Mouse (Mus musculus) gastrocnemius, postnatal 25 days (tissue): Measurements from ENCODE around the gene Arhgap9. TPM values are rescaled to one million over a fixed set of nuclear protein-coding genes. Genes with fewer than 3 reads are reported as not detected.
A peak's percentile ranks its signal among the peaks of the same experiment; 100 is the strongest.

Source experiments
- DNase-seq: peaks from one replicate; pipeline ENCODE4 v3.0.0; 2022
- long read RNA-seq, 2 experiments: library from polyadenylated mRNA; stranded (forward); transcript quantifications; one replicate each; pipeline ENCODE4 v2.0.0; 2021
- total RNA-seq, 2 experiments: library from RNA; stranded (reverse); gene quantifications; 1 replicate in 1 of 2; 2 replicates in 1 of 2; pipeline ENCODE4 v1.2.3; 2021

The Arhgap9 gene
- 1 to 10 TPM; 1.4 to 1.7 TPM for total RNA-seq
- long read RNA-seq, experiment 1, partial matches to known transcripts, result 2 of 2 reads
- long read RNA-seq, experiment 1, other reads (novel, unspliced or antisense), result 0 of 2 reads
- long read RNA-seq, experiment 2, partial matches to known transcripts, result 1 of 1 reads
- long read RNA-seq, experiment 2, other reads (novel, unspliced or antisense), result 0 of 1 reads

DNA sequence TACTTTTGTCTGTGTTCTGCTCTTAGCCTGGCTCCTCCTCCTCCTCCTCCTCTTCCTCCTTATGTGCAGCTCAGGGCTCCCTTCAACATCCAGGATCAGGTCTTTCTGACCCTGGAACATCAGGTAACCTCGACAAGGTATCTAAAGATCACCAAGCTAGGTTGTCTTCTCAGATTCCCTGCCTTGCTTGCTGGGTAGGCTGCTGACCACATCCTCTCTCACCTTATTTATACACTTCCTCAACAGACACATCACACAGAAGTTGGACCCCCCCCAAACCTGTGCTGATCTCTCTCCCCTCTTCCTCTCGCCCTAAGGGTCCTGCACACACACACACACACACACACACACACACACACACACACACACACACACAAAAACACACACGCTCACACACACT lies at the start of gene Arhgap9:
Arhgap9 (plus strand) TSS at position 344 of the 400 bp plus-strand sequence.
- no peak for DNase-seq

DNA sequence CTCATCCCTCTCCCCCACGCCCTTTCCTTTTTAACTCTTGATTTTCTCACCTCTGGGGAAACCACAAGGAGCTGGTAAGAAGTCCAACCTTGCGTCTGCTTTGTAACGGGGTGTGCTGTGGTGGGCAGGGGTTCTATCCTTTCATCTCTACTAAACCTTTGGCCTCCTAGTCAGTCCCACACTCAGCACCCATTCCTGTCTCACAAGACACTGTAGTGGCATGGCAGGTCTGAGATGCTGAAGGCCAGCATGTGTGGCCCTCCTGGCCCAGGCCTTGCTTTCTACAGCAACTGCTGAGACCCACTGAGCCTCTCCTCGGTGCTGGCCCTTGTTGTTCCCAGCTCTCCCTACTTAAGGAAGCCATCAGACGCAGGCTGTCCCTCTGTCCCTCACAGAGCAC lies 49.4 kb upstream of the Arhgap9 start:
- no peak for DNase-seq

GRCm38 (mm10) chr10:127274261-127275022 lies 47.3 kb upstream of the Arhgap9 start:
- DNase-seq, result no peak

DNA sequence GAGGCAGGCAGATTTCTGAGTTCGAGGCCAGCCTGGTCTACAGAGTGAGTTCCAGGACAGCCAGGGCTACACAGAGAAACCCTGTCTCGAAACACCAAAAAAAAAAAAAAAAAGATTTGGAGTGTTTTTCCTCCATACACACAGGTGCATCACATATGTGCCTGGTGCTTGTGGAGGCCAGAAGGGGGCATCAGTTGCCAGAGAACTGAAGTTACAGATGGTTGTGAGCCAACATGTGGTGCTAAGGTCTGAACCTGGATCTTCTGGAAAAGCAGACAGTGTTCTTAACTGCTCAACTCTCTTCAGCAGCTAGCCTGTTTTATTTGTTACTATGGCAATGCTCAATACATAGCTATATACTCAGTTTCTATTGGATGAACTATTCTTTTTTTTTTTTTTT lies 42.0 kb upstream of the Arhgap9 start:
- DNase-seq, result no peak

DNA sequence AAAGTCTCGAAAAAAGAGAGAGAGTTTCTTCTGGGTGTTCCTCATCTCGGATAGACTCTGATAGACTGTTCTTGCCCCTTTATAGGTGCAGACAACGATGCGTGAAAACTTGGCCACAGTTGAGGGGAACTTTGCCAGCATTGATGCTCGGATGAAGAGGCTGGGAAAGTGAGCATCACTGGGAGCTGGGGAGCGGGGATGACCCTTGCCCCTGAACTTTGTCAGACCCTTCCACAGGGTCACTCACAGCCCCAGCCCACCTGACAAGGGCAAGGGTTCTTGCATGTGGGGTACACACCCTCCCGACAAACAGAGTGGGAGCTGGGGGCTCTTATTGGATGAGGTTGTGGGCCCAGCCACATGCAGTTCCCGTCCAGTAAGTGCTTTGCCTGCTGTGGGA lies 40.4 kb upstream of the Arhgap9 start:
- no peak for DNase-seq

GRCm38 (mm10) chr10:127282620-127283215 lies 39.0 kb upstream of the Arhgap9 start:
- peak; percentile 43 for DNase-seq

- no peak for DNase-seq
Measured at GRCm38 (mm10) chr10:127284105-127284622, 37.6 kb upstream of the Arhgap9 start.

DNA sequence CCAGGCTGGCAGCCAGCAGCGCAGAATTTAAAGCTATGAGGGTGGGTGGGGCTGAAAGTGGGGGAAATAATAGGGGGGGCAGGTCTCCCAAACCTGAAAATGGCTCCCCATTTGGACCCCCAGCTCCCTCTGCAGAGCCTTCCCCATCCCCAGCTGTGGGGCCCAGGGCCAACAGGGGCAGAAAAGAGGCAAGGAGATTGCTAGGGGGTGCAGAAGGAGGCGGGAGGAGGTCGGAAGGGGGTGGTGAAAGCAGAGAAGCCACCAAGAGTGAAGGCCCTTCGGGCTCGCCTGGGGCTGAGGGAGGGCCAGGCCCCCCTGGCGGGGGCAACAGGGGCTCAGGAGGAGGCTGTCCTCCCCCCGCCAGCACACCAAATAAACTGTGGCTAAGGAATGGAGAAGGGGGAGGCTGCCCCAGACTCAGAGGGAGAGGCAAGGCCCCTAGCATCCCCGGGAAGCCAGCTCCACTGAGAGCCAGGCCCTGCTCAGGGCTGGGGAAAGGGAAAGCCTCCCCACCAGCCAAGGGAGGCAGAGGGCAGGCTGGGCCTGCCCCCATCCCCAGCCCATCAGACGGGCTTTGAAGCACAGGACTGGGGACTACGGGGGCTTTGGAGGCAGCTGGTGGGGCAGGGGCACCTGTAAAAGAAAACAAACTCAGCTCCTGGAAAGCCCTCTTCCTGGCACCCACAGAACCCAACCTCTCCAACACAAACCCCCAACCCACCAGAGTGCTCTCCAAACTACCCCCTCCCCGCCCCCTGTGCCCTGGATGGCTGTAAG lies 36.9 kb upstream of the Arhgap9 start:
- no peak for DNase-seq

GRCm38 (mm10) chr10:127285644-127286043 lies 36.1 kb upstream of the Arhgap9 start:
- no peak for DNase-seq

GRCm38 (mm10) chr10:127286194-127286593 lies 35.6 kb upstream of the Arhgap9 start:
- DNase-seq, result no peak

DNA sequence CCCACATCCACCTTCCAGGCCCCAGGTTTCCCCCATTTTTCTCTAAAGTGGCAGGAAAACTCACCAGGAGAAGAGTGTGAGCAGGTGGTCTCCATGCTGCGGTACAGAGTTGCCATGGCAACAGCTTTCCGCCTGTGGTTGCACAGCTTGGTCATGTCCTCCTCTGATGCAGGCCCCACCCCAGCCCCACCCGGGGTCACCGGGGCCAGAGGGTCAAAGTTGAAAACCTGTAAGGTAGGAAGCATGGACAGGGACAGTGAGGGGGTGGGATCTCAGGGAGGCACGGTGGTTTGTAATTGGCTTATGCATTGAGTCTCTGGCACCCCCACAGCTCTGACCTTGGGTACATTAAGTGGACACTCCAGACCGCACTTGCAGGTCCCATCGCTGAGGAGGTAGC lies 35.0 kb upstream of the Arhgap9 start:
- no peak for DNase-seq

GRCm38 (mm10) chr10:127287271-127287935 lies 34.4 kb upstream of the Arhgap9 start:
- DNase-seq, result no peak

- no peak for DNase-seq
Measured at GRCm38 (mm10) chr10:127287936-127288293, 33.8 kb upstream of the Arhgap9 start.

- no peak for DNase-seq
Measured at GRCm38 (mm10) chr10:127288328-127288799, 33.4 kb upstream of the Arhgap9 start.

DNA sequence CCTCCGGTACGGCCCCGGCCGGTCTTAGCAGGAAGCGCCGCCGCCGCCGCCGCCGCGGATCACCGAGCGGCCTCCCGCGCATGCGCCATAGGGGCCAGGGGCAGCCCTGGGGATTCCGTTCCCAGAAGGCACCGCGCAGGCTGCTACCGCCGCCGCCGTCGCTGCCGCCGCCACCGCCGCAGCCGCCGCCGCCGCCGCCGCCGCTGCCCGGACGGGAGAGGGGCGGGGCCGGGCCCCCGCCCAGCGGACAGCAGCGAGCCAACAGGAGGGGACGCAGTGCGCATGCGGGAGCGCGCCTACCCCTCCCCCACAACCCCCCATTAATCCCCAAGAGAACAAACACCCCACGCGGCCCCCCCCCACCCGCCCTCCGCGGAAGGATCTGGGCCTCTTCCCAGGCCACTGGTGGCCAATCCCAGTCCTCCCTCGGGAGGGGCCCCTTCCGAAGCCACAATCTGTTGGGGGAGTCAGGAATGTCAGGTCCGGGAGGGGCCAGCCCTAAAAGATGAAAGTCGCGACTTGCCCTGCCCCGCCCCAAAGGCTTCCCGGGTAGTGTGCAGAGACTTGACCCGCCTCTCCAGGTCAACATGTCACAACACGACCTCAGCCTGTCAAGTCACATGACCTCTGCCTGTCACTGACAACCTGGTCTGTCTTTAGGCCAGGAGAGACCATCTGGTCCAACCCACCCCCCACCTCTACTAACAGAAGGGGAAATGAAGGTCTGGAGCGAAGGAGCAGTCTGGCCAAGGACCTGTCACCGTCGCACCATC lies 32.8 kb upstream of the Arhgap9 start, which contains the start of gene Mbd6:
Mbd6 (minus strand) TSS at position 219 of the 773 bp plus-strand sequence.
- DNase-seq, result peak; percentile 91

DNA sequence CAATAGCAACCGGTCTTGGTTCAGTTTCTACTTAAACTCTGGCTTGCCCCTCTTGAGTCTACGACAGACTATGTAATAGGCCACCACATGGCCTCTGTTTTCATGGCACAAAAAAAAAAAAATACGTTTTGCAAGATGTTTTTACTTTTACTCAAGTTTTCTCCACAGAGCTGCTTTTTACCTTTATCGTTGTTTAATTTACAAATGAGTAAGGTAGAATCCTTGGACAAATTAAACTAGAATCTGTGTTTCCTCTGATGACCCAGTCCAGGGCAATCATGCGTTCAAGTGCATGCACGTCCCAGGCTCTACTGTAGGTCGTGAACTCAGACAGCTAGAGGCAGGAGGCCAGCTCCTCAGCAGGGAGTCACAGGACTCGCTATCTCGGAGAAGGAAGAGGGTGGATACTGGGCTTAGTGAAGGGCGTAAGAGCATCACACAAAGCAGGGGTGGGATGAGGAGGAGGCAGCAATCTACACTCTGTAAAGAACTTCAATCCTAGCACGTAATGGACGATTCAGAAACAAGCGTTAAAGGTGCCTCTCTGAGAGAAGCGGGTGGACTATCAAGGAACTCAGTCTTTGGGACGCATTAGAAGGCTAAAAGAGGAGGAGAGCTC lies 32.1 kb upstream of the Arhgap9 start:
- DNase-seq, result peak; percentile 65

DNA sequence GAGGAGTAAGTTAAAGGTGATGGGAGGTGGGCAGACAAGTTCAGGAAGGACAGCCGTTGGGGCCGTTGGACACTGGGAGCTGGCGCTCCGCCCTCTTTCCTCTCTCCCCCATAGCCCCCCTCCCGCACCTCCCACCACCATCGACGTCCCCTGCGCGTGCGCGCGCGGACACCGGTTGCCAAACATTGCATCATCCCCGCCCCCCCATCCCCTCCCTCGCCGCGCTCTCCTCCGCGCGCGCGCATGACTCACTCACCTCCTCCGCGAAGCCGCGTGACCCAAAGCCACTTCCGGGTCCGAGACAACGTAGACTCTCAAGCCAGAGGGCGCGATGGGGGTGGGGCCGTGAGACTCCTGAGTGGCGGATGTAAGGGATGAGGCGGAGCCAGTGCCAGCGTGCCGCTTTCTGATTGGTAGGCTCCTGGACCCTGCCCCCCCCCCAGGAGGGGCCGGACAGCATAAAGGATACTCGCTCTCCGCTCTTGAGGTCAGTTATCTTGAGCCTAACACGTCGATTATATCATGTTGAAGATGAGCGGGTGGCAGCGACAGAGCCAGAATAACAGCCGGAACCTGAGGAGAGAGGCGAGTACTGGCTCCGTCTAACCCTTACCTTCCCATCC lies 31.3 kb upstream of the Arhgap9 start:
- peak; percentile 100 for DNase-seq

- peak; percentile 65 for DNase-seq
Measured at GRCm38 (mm10) chr10:127290930-127291880, 30.6 kb upstream of the Arhgap9 start.
